Mouse (Mus musculus): ENCODE measurements around the gene Nlrp3.

GRCm38 (mm10) chr11:59530221-59530620 is 11.1 kb upstream of the Nlrp3 start:
- TF ChIP-seq CTCF (conservative IDR thresholded peaks at IDR 0.05; ENCODE audit: insufficient read depth, insufficient read length, low read depth, low read length): no peak
- TF ChIP-seq POLR2A (IDR thresholded peaks at IDR 0.05; ENCODE audit: low read depth, low read length): no peak

Data from kidney, adult 2 months (tissue).